Mouse (Mus musculus) bone marrow, adult 2 months (tissue): ENCODE measurements around the gene Zfp592. TPM values are rescaled to one million over a fixed set of nuclear protein-coding genes. Genes with fewer than 3 reads are reported as not detected.

Source experiments
- H3K27ac ChIP-seq: fragments of 200-500 bp; 2 replicates; pipeline ENCODE4 v1.5.1; 2012; ENCODE audit warnings: low read depth, mild to moderate bottlenecking, control low read depth, inconsistent platforms, low read length; ENCODE audit not compliant: control insufficient read depth, poor library complexity, insufficient read depth
- H3K4me1 ChIP-seq: fragments of 200-500 bp; 2 replicates; pipeline ENCODE4 v1.6.1; 2011; ENCODE audit warnings: low read length; ENCODE audit not compliant: control insufficient read depth, insufficient read depth
- H3K4me3 ChIP-seq: fragments of 200-500 bp; replicated peaks from 2 replicates; pipeline ENCODE3; 2011; ENCODE audit warnings: mild to moderate bottlenecking, low read depth, low read length, control low read depth; ENCODE audit not compliant: control insufficient read depth
- CTCF ChIP-seq: fragments of 200-500 bp; IDR thresholded peaks from 2 replicates; pipeline ENCODE4 v1.5.1; 2011; ENCODE audit warnings: low read length, control low read depth; ENCODE audit not compliant: control insufficient read depth, insufficient read depth
- POLR2A ChIP-seq: fragments of 200-500 bp; IDR thresholded peaks from 2 replicates; pipeline ENCODE4 v1.6.1; 2011; ENCODE audit warnings: low read depth, mild to moderate bottlenecking, control low read depth, low read length, borderline replicate concordance; ENCODE audit not compliant: control insufficient read depth
- WGBS: fragments of 180-500 bp; shearing (Covaris S2); methylation state at CpG from one replicate; pipeline ENCODE4 v1.1.7; 2018; 5-methylcytosine and 5-hydroxymethylcytosine counted together
- polyA plus RNA-seq: library from polyadenylated mRNA; stranded (reverse); fragments of >200 nt; gene quantifications from 2 replicates; pipeline ENCODE4 v1.2.4, GENCODE M21; 2011; ENCODE audit warnings: low replicate concordance; ENCODE audit not compliant: missing spikeins, insufficient read depth, insufficient read length

The Zfp592 gene
- polyA plus RNA-seq, 1 experiment: 24.7 TPM

GRCm38 (mm10) chr7:80999536-80999935 is 6.1 kb downstream of the Zfp592 start:
- no peak overlapping the region for H3K4me3 ChIP-seq
- no peak overlapping the region for H3K27ac ChIP-seq
- TF ChIP-seq CTCF (no peak), POLR2A (no peak)
- H3K4me1 ChIP-seq: peaks cover 4% of the 10 kb centered on the region; the same call in 1 of the 2 replicates
- WGBS: 74% methylated on average over 2 of the region's 2 CpGs

DNA sequence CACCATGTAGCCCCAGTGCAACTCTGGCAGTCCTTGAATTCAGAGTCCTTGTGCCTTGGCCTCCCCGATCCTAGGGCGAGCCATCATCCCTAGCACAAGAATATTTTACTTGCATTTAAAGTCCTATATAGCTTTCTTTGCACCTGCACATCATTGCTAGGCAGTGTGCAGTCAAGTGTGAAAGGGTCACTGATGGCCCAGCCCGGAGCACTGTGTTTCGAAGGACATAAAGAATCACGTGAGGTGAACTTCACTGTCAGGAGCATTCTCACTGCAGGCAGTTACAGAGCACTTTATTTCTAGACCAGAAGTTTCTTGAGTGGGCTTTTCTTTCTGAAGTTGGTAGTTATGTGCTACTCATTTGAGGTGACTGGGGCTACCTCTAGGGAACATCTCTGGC is 8.4 kb downstream of the Zfp592 start:
- Histone ChIP-seq H3K27ac (no peak overlapping the region), H3K4me3 (no peak overlapping the region), H3K4me1 (peaks cover 7% of the 10 kb centered on the region; the same call in 1 of the 2 replicates)
- 82% methylated on average over 5 of the region's 5 CpGs for WGBS
- TF ChIP-seq POLR2A: no peak
- TF ChIP-seq CTCF: no peak

- H3K4me1 ChIP-seq: peaks cover 7% of the 10 kb centered on the region; the same call in 1 of the 2 replicates
- no peak overlapping the region for H3K4me3 ChIP-seq
- TF ChIP-seq CTCF (no peak), POLR2A (no peak)
- WGBS: 2% methylated on average over 3 of the region's 3 CpGs
- H3K27ac ChIP-seq: peak overlapping the region; percentile 26; the same call in 1 of the 2 replicates
These were observed 11.1 kb downstream of the Zfp592 start for GRCm38 (mm10) chr7:81004556-81005079.

DNA sequence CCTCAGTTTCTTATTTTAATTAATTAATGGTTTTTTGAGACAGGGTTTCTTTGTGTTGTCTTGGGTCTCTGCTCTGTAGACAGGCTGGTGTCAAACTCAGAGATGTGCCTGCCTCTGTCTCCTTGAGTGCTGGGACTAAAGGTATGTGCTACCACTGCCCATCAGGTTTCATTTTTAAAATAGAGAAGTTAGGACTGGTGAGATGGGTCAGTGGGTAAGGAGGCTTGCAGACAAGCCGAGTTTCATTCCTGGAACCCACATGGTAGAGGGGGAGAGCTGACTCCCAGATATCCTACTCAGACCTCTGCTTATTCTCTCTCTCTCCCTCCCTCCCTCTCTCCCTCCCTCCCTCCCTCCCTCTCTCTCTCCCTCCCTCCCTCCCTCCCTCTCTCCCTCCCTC is 12.5 kb downstream of the Zfp592 start:
- no peak for TF ChIP-seq POLR2A
- no peak for TF ChIP-seq CTCF
- WGBS: 7% methylated on average over 1 of the region's 1 CpGs
- Histone ChIP-seq H3K4me1 (peaks cover 7% of the 10 kb centered on the region; the same call in 1 of the 2 replicates), H3K27ac (no peak overlapping the region), H3K4me3 (no peak overlapping the region)

- 65% methylated on average over 3 of the region's 3 CpGs for WGBS
- TF ChIP-seq POLR2A: no peak
- no peak for TF ChIP-seq CTCF
- Histone ChIP-seq H3K27ac (no peak overlapping the region), H3K4me3 (no peak overlapping the region), H3K4me1 (peaks cover 4% of the 10 kb centered on the region; the same call in 1 of the 2 replicates)
These were observed 14.8 kb downstream of the Zfp592 start for GRCm38 (mm10) chr7:81008285-81008684.

DNA sequence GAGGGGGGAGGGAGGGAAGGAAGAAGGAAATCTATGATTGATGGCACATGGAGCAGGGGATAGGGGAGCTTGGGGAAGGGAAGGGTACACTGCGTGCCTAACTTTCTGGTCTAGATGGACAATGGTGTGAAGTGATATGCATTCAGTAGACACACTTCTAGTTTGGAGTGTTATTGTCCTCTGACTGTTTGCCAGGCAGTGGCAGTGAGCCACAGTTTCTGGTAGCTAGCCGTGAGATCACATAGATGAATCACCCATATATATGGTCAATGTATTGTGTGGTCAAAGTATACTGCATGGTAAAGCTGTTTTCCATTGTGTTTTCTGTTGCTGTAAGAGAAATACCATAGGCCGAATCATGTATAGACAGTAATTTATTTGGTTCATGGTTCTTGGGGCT is 18.1 kb downstream of the Zfp592 start:
- H3K4me3 ChIP-seq: no peak overlapping the region
- H3K27ac ChIP-seq: no peak overlapping the region
- WGBS: 93% methylated on average over 3 of the region's 3 CpGs
- TF ChIP-seq CTCF: no peak
- TF ChIP-seq POLR2A: no peak
- no peaks in the 10 kb centered on the region; the same call in 1 of the 2 replicates for H3K4me1 ChIP-seq

GRCm38 (mm10) chr7:81020307-81020706 is 26.8 kb downstream of the Zfp592 start:
- Histone ChIP-seq H3K4me3 (no peak overlapping the region), H3K27ac (no peak overlapping the region), H3K4me1 (no peaks in the 10 kb centered on the region)
- 90% methylated on average over 11 of the region's 11 CpGs for WGBS
- TF ChIP-seq POLR2A (no peak), CTCF (no peak)

DNA sequence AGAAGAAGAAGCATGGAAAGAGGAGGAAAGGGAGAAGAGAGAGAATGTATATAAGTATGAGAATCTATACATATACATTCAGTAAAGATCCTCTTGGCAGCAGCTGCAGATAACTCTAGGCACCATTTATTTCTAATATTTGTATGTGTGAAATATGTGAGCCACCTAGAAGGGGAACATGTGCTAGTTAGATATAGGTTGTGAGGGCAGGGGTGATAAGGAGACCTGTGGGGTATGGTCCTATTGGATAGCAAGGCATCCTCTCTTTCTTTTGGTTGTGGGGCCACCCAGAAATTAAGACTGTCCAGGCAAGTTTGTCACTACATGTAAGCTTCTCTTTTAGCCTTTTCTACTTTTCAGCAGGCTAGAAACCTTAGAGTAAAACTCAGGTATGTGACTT is 29.2 kb downstream of the Zfp592 start:
- no peak for TF ChIP-seq POLR2A
- TF ChIP-seq CTCF: no peak
- Histone ChIP-seq H3K27ac (no peak overlapping the region), H3K4me1 (no peaks in the 10 kb centered on the region), H3K4me3 (no peak overlapping the region)

DNA sequence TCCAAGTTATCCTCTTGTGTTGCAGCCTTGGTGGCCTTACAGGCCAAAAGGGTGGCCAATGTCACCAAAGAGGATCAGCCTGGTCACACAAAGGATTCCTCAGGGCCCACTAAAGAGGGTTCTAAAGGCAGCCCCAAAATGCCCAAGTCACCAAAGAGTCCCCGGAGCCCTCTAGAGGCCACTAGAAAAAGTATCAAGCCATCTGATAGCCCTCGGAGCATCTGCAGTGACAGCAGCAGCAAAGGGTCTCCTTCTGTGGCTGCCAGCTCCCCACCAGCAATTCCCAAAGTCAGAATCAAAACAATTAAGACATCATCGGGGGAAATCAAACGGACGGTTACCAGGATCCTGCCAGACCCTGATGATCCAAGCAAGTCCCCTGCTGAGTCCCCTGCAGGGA is 30.6 kb downstream of the Zfp592 start:
- 82% methylated on average over 5 of the region's 5 CpGs for WGBS

More for the DNA sequence above, 30.6 kb downstream of the Zfp592 start:
- TF ChIP-seq POLR2A (no peak), CTCF (no peak)
- H3K4me3 ChIP-seq: no peak overlapping the region
- H3K27ac ChIP-seq: no peak overlapping the region
- H3K4me1 ChIP-seq: no peaks in the 10 kb centered on the region
